Mouse (Mus musculus): ENCODE results near the gene Akap6. TPM values are rescaled to one million over a fixed set of nuclear protein-coding genes. Genes with fewer than 3 reads are reported as not detected.

Akap6 gene
- polyA plus RNA-seq, 1 experiment from 2014 or later: 14.4 TPM

Other genes starting within 250 kb of the Akap6 start
- 40.2 and 42.6 TPM in 2 replicates for gene Arhgap5, start 195.4 kb upstream of the Akap6 start, polyA plus RNA-seq (2014; fragmentation: Nextera tagmentation; extraction: Ambion mirVana)